Mouse (Mus musculus) brain, embryonic 14.5 days (tissue): ENCODE results near the gene Sipa1l3.

Source experiments
- CTCF ChIP-seq: fragments of 200-500 bp; IDR thresholded peaks from 2 replicates; pipeline ENCODE4 v1.5.1; 2012; ENCODE audit warnings: inconsistent platforms, mild to moderate bottlenecking, moderate library complexity, borderline replicate concordance; ENCODE audit not compliant: insufficient read depth, insufficient read length; ENCODE audit errors: extremely low read depth
- POLR2A ChIP-seq: fragments of 200-500 bp; IDR thresholded peaks from 2 replicates; pipeline ENCODE4 v1.6.1; 2012; ENCODE audit warnings: mild to moderate bottlenecking, inconsistent platforms, borderline replicate concordance; ENCODE audit not compliant: poor library complexity, insufficient read depth, insufficient read length, severe bottlenecking; ENCODE audit errors: extremely low read depth

DNA sequence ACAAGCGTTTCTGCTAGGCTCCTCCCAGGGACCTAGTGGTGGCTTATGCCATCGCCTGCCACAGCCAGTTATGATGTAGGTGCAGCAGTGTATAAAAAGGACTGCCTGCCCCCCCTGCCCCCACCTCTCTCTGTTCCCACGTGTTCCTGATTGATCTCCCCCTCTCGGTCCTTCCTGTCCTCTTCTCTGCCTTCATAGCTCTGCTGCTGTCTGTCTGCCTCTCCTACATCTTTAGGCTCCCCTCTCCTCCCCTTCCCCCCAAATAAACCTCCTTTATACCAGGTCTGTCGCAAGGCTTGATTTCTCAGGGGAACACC is 150.5 kb downstream of the Sipa1l3 start:
- TF ChIP-seq CTCF (no peak), POLR2A (no peak)
